Mouse (Mus musculus): ENCODE measurements at regions not wholly inside any gene's neighbourhood (a gene's known extent, or its start where the extent isn't known, plus 50 kb on each side); places are given as distances from the start of the nearest gene placed in this dataset.

GRCm38 (mm10) chr2:178711587-178712080 lies 281.3 kb downstream of the Cdh26 start:
- in situ Hi-C loops (cut with MseI, MboI), result no loop called here

DNA sequence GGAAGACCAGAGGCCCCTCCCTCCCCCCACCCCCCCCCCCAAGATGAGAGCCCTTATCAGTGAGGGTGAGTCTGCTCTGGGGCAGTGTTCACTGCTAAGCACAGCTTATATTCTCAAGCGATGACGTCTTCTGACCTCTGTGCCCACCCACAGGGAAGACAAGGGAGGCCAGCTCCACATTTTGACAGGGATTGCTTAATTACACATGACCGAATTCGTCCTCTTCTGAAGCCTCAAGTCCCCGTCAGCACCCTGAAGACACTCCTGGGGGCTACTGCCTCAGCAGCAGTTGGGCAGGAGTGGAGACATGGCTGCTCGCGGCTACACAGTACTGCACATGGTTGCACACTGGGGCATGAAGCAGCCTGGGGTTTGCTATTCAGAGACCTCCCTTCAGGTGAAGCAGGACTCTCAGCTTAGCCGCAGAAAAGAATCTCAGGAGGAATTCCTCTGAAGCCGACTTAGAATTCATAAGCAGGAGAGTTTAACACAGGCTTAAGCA lies 282.1 kb downstream of the Cdh26 start:
- in situ Hi-C loops (cut with MseI, MboI), result no loop called here

- in situ Hi-C loops (cut with MseI, MboI), result no loop called here
Measured at GRCm38 (mm10) chr2:178715500-178716245, 285.3 kb downstream of the Cdh26 start.

GRCm38 (mm10) chr2:178718048-178718447 lies 287.7 kb downstream of the Cdh26 start:
- in situ Hi-C loops (cut with MseI, MboI), result no loop called here

- in situ Hi-C loops (cut with MseI, MboI), result no loop called here
Measured at GRCm38 (mm10) chr2:178723455-178723854, 293.1 kb downstream of the Cdh26 start.

DNA sequence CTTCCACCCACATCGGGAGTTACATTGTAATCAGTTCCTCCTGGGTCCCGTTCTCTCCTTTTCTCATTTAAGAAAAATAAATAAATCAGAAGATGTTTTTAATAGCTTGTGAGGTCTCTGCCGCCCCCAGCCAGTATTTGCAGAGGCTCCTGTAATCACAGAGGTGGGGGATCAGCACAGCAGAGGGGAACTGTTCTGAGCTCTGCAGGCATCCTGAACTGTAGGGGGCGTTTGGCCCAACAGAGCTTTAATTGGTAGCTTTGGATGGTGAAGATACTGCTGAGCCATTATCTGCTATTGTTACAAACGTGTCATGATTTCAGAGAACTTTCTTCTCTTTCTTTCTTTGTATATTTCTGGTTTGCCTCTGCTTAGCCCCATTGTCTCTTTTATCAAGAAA lies 293.9 kb downstream of the Cdh26 start:
- in situ Hi-C loops (cut with MseI, MboI), result no loop called here

- in situ Hi-C loops (cut with MseI, MboI), result no loop called here
Measured at GRCm38 (mm10) chr2:178727930-178728793, 297.8 kb downstream of the Cdh26 start.

DNA sequence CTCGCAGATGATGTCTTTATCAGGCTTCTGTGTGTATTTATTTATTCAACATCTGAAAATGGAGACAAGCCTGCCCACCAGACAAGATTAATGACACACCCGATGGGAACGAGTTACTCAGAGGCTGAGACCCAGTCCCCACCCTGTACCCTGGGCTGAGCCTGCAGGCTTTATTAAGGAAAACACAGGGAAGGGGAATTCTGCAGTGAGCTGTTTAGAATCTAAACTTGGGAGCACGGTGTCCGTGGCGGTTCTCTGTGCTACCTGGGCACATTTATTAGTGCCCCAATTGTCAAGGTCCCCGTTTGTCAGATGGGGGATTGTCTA lies 298.4 kb downstream of the Cdh26 start:
- in situ Hi-C loops (cut with MseI, MboI), result no loop called here

DNA sequence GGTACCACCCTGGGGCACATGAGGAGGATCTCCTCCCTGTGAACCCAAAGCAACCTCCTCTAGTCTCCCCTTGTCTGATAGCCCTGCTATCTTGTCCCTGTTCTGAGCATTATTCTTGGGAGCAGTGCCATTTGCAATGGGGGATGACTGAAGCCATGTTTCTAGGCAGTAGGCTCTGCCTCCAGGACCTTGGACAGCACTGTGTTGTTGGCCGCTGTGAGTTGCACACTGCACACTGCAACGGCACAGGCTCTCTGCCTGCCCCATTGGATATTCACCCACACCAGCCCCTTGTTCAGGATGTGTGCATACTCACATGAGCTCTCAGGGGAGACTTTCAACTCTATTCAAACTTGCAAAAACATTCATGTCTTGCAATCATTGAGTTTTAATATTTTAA lies 304.8 kb downstream of the Cdh26 start:
- in situ Hi-C loops (cut with MseI, MboI), result no loop called here

DNA sequence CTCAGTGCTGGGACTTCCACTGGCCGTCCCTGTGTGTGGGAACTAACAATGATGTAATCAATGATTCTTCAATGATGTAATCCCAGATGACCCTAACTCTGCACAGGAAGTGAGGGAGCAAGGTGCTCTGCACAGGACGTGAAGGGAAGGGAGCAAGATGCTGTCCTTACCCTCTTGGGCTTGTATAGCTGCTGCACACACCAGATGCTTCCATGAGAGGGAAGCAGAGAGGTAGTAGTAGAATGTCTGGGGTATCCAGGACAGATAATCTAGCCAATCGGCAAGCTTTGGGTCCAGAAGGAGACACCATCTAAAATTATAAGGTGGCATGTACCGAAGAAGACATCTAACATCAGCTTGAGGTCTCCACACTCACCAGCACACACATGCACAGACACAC lies 314.3 kb downstream of the Cdh26 start:
- in situ Hi-C loops (cut with MseI, MboI), result no loop called here

- in situ Hi-C loops (cut with MseI, MboI), result no loop called here
Measured at GRCm38 (mm10) chr2:178745296-178746015, 315.1 kb downstream of the Cdh26 start.

GRCm38 (mm10) chr2:178751247-178751646 lies 320.9 kb downstream of the Cdh26 start:
- in situ Hi-C loops (cut with MseI, MboI), result loop anchor here in 1 of 2 experiments (5.0 kb wide), 1 partner anchor 51 kb away; no protein-coding TSS in a partner anchor

- in situ Hi-C loops (cut with MseI, MboI), result no loop called here
Measured at GRCm38 (mm10) chr2:178758366-178758765, 328.0 kb downstream of the Cdh26 start.

DNA sequence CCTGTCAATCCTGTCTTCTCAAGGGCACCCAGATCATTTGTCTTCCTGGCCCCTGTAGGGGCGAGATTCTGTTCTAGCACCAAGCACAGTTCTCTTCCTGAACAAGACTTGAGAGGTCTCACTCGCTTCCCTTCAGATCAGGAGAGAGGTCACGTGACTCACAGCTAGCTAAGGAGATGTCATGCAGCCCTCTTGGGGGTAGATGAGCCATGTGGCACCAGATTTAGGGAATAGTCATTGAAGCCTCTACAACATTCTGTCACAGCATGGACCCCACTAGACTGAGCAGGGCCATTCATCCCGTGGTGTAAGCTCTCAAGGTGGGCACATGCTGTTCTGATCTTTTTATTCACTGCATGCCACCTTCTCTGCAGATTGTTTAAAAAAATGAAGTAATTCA lies 338.2 kb downstream of the Cdh26 start:
- in situ Hi-C loops (cut with MseI, MboI), result no loop called here

GRCm38 (mm10) chr2:178769001-178769400 lies 338.7 kb downstream of the Cdh26 start:
- in situ Hi-C loops (cut with MseI, MboI), result no loop called here

DNA sequence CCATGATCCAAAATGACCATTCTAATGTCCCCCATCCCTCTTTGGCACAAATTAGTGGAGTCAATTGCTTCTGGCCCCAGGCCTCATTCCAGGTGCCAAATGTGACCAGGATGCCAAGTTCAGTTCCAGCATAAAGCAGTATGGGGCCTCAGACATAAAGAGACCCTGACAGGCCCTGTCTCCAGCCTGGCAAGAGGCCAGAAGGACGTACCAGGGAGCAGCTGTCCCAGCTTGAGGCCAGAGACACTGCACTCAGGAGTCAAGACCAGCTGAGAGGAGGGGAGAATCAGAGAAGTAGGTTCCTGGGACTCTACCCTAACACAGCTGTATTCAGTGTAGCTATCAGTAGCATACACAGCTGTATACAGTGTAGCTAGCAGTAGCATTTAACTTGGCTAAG lies 341.1 kb downstream of the Cdh26 start:
- in situ Hi-C loops (cut with MseI, MboI), result no loop called here

DNA sequence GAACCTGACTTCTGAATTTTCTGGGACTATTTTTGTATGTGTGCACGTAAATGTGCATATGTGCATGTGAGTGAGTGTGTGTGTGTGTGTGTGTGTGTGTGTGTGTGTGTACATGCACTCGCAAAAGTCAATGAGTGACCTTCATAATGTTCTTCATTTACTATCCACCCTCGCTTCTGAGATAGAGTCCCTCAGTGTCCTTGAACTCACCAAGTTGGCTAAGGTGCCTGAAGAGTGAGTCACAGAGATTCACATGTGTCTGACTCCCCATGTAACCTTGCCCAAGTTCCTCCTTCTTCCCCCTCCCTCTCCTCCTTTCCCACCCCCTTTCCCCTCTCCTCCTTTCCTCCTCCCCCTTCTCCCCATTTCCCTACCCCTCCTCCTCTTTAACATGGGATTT lies 341.6 kb downstream of the Cdh26 start:
- in situ Hi-C loops (cut with MseI, MboI), result no loop called here

- in situ Hi-C loops (cut with MseI, MboI), result no loop called here
Measured at GRCm38 (mm10) chr2:178784822-178785589, 354.7 kb downstream of the Cdh26 start.

GRCm38 (mm10) chr2:178785843-178786242 lies 355.5 kb downstream of the Cdh26 start:
- in situ Hi-C loops (cut with MseI, MboI), result no loop called here

- in situ Hi-C loops (cut with MseI, MboI), result no loop called here
Measured at GRCm38 (mm10) chr2:178795841-178796240, 365.5 kb downstream of the Cdh26 start.

DNA sequence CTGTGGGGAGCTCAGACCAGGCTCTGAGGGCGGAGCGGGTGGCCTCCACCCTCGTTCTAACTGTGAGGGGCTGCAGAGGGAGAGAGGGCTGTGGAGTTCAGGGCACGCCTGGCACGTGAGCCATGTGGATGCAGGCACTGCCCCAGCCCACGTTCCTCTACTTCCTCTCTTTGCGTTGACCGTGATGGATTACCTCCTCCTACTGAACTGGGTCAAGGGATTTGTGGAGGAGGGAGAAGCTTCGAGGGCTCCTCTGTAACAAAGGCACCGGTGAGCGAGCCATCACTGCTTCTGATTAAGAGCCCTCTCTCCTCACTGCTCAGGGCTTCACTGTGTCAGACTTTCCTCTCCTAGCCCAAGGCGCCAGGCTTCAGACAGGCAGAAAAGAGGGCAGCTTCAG lies 371.1 kb downstream of the Cdh26 start:
- in situ Hi-C loops (cut with MseI, MboI), result loop anchor here in 1 of 2 experiments (5.0 kb wide), 1 partner anchor 49 kb away; no protein-coding TSS in a partner anchor

Measured in mouse trophoblast stem cell (cell line).